Mouse (Mus musculus) lung, embryonic 14.5 days (tissue): ENCODE data around the gene Gm20767. TPM values are rescaled to one million over a fixed set of nuclear protein-coding genes. Genes with fewer than 3 reads are reported as not detected.
"Not testable (repeated sequence)": the region's sequence is repeated elsewhere in the genome, so short reads cannot be mapped to it uniquely, and the experiment has no call there.

Experiments used
- ATAC-seq: fragments of 200-750 bp; cut with Nextera tagmentation; 2 replicates; pipeline ENCODE4 v1.8.0; 2017; ENCODE audit warnings: mild to moderate bottlenecking, moderate TSS enrichment, moderate library complexity; ENCODE audit not compliant: insufficient read depth
- DNase-seq: peaks from one replicate; pipeline ENCODE4 v3.0.0-alpha.2; 2015
- H3K27ac ChIP-seq: fragments of 300-500 bp; sonication (generic); 2 replicates; pipeline ENCODE4 v1.5.1; 2014; ENCODE audit warnings: low read depth, mild to moderate bottlenecking, moderate library complexity
- H3K27me3 ChIP-seq: fragments of 300-500 bp; sonication (generic); 2 replicates; pipeline ENCODE4 v1.6.1; 2014; ENCODE audit warnings: low read length, control low read depth; ENCODE audit not compliant: insufficient read depth
- H3K36me3 ChIP-seq: fragments of 300-500 bp; sonication (generic); 2 replicates; pipeline ENCODE4 v1.6.1; 2014; ENCODE audit warnings: control low read depth; ENCODE audit not compliant: insufficient read depth
- H3K4me1 ChIP-seq: fragments of 300-500 bp; sonication (generic); 2 replicates; pipeline ENCODE4 v1.6.1; 2014; ENCODE audit warnings: antibody characterized with exemption, control low read depth; ENCODE audit not compliant: insufficient read depth
- H3K4me2 ChIP-seq: fragments of 300-500 bp; sonication (generic); 2 replicates; pipeline ENCODE4 v1.6.1; 2014; ENCODE audit warnings: mild to moderate bottlenecking
- H3K4me3 ChIP-seq: fragments of 300-500 bp; sonication (generic); 2 replicates; pipeline ENCODE4 v1.5.1; 2014; ENCODE audit warnings: low read depth, low read length
- H3K9ac ChIP-seq: fragments of 300-500 bp; sonication (generic); 2 replicates; pipeline ENCODE4 v1.6.1; 2014
- H3K9me3 ChIP-seq: fragments of 300-500 bp; sonication (generic); 2 replicates; pipeline ENCODE4 v1.6.1; 2016; ENCODE audit warnings: low read depth, low read length, control low read depth
- WGBS: fragments of 180-500 bp; shearing (Covaris S2); extraction: QIAGEN DNeasy Blood & Tissue Kit; methylation state at CpG from one replicate; pipeline ENCODE4 v1.1.7; 2014; 5-methylcytosine and 5-hydroxymethylcytosine counted together
- polyA plus RNA-seq: library from polyadenylated mRNA; unstranded; fragments of >200 nt; fragmentation: Nextera tagmentation; extraction: Ambion mirVana; gene quantifications from 2 replicates; pipeline ENCODE4 v1.2.1, GENCODE M21; 2014

Gene Gm20767
- polyA plus RNA-seq, 1 experiment from 2014 or later, result not detected

GRCm38 (mm10) chr13:120168301-120168700, 28.3 kb downstream of the Gm20767 start:
- H3K36me3 ChIP-seq, H3K9me3 ChIP-seq, H3K4me3 ChIP-seq, H3K4me2 ChIP-seq, H3K27ac ChIP-seq, H3K4me1 ChIP-seq, H3K9ac ChIP-seq, ATAC-seq, H3K27me3 ChIP-seq, DNase-seq: not testable (repeated sequence)
- 44% methylated on average over 5 of the region's 5 CpGs for WGBS

DNA sequence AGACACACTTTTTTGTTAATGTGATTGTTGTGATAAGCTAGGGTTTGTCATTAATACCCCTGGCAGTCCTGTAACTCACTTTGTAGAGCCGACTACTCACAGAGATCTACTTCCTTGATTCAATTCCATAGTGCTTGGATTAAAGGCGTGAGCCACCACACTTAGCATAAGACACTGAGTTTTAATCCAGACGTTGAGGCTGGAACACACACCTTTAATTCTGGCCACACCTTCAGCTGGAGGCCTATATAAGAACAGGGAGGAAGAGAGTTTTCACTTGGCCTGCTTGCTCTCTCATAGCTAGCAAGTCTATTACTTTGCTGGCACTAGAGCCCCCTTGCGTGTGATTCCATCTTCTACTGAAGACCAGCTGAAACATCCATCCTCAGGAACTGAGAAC, 32.1 kb downstream of the Gm20767 start, which contains the start of gene Gm21818:
TSS of gene Gm21818 (plus strand) at position 301 of the 400 bp plus-strand sequence.
- H3K9ac ChIP-seq, H3K27me3 ChIP-seq, H3K4me2 ChIP-seq, DNase-seq, H3K27ac ChIP-seq, H3K4me3 ChIP-seq, H3K9me3 ChIP-seq, H3K36me3 ChIP-seq, ATAC-seq, H3K4me1 ChIP-seq: not testable (repeated sequence)
- WGBS, result 67% methylated on average over 4 of the region's 4 CpGs

GRCm38 (mm10) chr13:120196189-120196821, 56.3 kb downstream of the Gm20767 start:
- 77% methylated on average over 7 of the region's 8 CpGs for WGBS
- not testable (repeated sequence) for H3K27ac ChIP-seq, H3K36me3 ChIP-seq, DNase-seq, H3K27me3 ChIP-seq, H3K9me3 ChIP-seq, H3K4me2 ChIP-seq, H3K9ac ChIP-seq, H3K4me1 ChIP-seq, ATAC-seq, H3K4me3 ChIP-seq

Other genes starting within 250 kb of the Gm20767 start
- not detected in 2 replicates for gene Tcstv1, start 245.5 kb upstream of the Gm20767 start, polyA plus RNA-seq
- gene Gm21761, start 211.0 kb upstream of the Gm20767 start, polyA plus RNA-seq, result not detected in 2 replicates
- not detected in 2 replicates for gene B020031M17Rik, start 189.4 kb upstream of the Gm20767 start, polyA plus RNA-seq
- not detected in 2 replicates for gene Gm36079, start 113.2 kb upstream of the Gm20767 start, polyA plus RNA-seq
- gene Gm21188, start 88.1 kb upstream of the Gm20767 start, polyA plus RNA-seq, result not detected in 2 replicates
- not detected in 2 replicates for gene Gm21818, start 32.2 kb downstream of the Gm20767 start, polyA plus RNA-seq
- not detected in 2 replicates for gene Gm21762, start 75.7 kb downstream of the Gm20767 start, polyA plus RNA-seq
- gene Gm21731, start 98.9 kb downstream of the Gm20767 start, polyA plus RNA-seq, result not detected in 2 replicates
- gene AF067061, start 122.9 kb downstream of the Gm20767 start, polyA plus RNA-seq, result not detected in 2 replicates
- 0.11 and 0.15 TPM in 2 replicates for gene BC147527, start 160.1 kb downstream of the Gm20767 start, polyA plus RNA-seq
- not detected in 2 replicates for gene Tcstv3, start 176.6 kb downstream of the Gm20767 start, polyA plus RNA-seq